Mouse (Mus musculus) forebrain, embryonic 12.5 days (tissue): ENCODE data around the gene Prickle1. TPM values are rescaled to one million over a fixed set of nuclear protein-coding genes. Genes with fewer than 3 reads are reported as not detected.
A peak's percentile ranks its signal among the peaks of the same experiment; 100 is the strongest.

ENCODE experiments used
- ATAC-seq: fragments of 200-750 bp; cut with Nextera tagmentation; 2 replicates; pipeline ENCODE4 v1.8.0; 2017; ENCODE audit warnings: moderate TSS enrichment; ENCODE audit not compliant: low FRiP score
- H3K27ac ChIP-seq: fragments of 300-500 bp; sonication (generic); 2 replicates; pipeline ENCODE4 v1.5.1; 2016; ENCODE audit warnings: mild to moderate bottlenecking
- H3K27me3 ChIP-seq: fragments of 300-500 bp; sonication (generic); 2 replicates; pipeline ENCODE4 v1.6.1; 2016; ENCODE audit warnings: mild to moderate bottlenecking
- H3K36me3 ChIP-seq: fragments of 300-500 bp; sonication (generic); replicated peaks from 2 replicates; pipeline ENCODE4 v1.6.1; 2016; ENCODE audit warnings: mild to moderate bottlenecking
- H3K4me1 ChIP-seq: fragments of 300-500 bp; sonication (generic); 2 replicates; pipeline ENCODE4 v1.6.1; 2016
- H3K4me2 ChIP-seq: fragments of 300-500 bp; sonication (generic); 2 replicates; pipeline ENCODE4 v1.6.1; 2016; ENCODE audit warnings: mild to moderate bottlenecking, moderate library complexity
- H3K4me3 ChIP-seq: fragments of 300-500 bp; sonication (generic); replicated peaks from 2 replicates; pipeline ENCODE4 v1.5.1; 2016; ENCODE audit warnings: mild to moderate bottlenecking
- H3K9ac ChIP-seq: fragments of 300-500 bp; sonication (generic); 2 replicates; pipeline ENCODE4 v1.6.1; 2016; ENCODE audit warnings: mild to moderate bottlenecking
- H3K9me3 ChIP-seq: fragments of 300-500 bp; sonication (generic); 2 replicates; pipeline ENCODE4 v1.6.1; 2016
- WGBS: fragments of 180-500 bp; shearing (Covaris S2); methylation state at CpG from one replicate; pipeline ENCODE4 v1.1.7; 2016; 5-methylcytosine and 5-hydroxymethylcytosine counted together
- polyA plus RNA-seq: library from polyadenylated mRNA; unstranded; fragments of >200 nt; fragmentation: Nextera tagmentation; extraction: Ambion mirVana; gene quantifications from 2 replicates; pipeline ENCODE4 v1.2.1, GENCODE M21; 2016

Gene Prickle1
- polyA plus RNA-seq, 1 experiment from 2014 or later, result 11.0 TPM

GRCm38 (mm10) chr15:93613606-93614005 is 17.9 kb upstream of the Prickle1 start:
- Histone ChIP-seq H3K4me1 (no peaks in the 10 kb centered on the region; the same call in 1 of the 2 replicates), H3K9me3 (no peaks in the 10 kb centered on the region), H3K27ac (no peak overlapping the region), H3K36me3 (no peaks in the 10 kb centered on the region), H3K4me3 (no peak overlapping the region), H3K27me3 (no peaks in the 10 kb centered on the region), H3K4me2 (no peak overlapping the region), H3K9ac (no peak overlapping the region)
- ATAC-seq, result no peak
- WGBS, result 76% methylated on average over 3 of the region's 3 CpGs

GRCm38 (mm10) chr15:93611536-93612300 is 16.0 kb upstream of the Prickle1 start:
- H3K36me3 ChIP-seq, result no peaks in the 10 kb centered on the region
- H3K27ac ChIP-seq, result no peak overlapping the region
- no peak overlapping the region for H3K9ac ChIP-seq
- H3K27me3 ChIP-seq, result no peaks in the 10 kb centered on the region
- H3K4me1 ChIP-seq, result no peaks in the 10 kb centered on the region; the same call in 1 of the 2 replicates
- 90% methylated on average over 16 of the region's 16 CpGs for WGBS
- no peak overlapping the region for H3K4me2 ChIP-seq
- no peaks in the 10 kb centered on the region for H3K9me3 ChIP-seq
- ATAC-seq, result no peak
- H3K4me3 ChIP-seq, result no peak overlapping the region

DNA sequence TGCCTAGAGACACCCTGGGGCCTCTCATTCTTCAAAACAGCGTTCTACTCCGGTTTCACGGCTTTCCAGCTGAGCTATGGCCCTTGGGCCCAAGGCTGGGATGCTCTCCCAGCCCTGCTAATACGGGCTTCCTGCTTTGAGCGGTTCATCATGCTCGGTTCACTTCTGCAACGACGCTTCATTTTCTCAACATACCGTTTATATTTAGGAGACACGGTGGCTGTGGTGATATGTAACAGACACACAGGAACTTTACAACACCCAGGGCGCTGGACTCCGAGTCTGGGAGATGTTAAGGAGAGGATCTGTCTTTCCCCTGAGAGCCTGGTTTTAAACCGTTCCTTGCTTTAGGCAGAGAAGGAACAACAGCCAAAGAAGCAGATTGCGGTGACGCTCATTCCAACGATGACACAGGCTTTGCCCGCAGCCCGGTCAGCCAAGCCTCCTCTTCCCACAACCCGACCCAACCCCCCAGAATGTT is 15.1 kb upstream of the Prickle1 start:
- Histone ChIP-seq H3K4me2 (no peak overlapping the region), H3K27me3 (no peaks in the 10 kb centered on the region), H3K4me3 (no peak overlapping the region), H3K36me3 (no peaks in the 10 kb centered on the region), H3K27ac (no peak overlapping the region), H3K9ac (no peak overlapping the region), H3K9me3 (no peaks in the 10 kb centered on the region), H3K4me1 (no peaks in the 10 kb centered on the region; the same call in 1 of the 2 replicates)
- no peak for ATAC-seq
- WGBS, result 80% methylated on average over 19 of the region's 19 CpGs

DNA sequence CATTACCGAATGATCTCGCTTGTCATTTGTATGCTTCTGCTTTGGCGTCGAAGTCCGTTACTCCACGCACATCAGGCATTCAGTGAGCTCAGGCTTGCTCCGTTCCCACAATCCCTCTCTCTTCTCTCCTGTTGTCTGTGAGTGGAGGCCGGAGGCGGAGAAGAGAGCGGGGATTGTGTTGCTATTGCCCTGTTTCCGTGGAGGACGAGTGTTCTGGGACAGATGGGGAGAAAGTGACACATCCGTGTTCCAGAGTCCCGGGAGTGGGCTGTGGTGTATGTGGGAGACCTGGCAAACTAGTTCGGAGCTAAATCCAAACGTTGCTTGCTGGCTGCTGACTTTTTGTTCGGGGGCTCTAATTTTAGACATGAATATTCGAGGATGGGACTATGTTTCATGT is 14.6 kb upstream of the Prickle1 start:
- no peak overlapping the region for H3K9ac ChIP-seq
- H3K27me3 ChIP-seq, result no peaks in the 10 kb centered on the region
- no peak overlapping the region for H3K27ac ChIP-seq
- H3K4me2 ChIP-seq, result no peak overlapping the region
- no peak overlapping the region for H3K4me3 ChIP-seq
- H3K4me1 ChIP-seq, result no peaks in the 10 kb centered on the region; the same call in 1 of the 2 replicates
- WGBS, result 87% methylated on average over 18 of the region's 18 CpGs
- no peaks in the 10 kb centered on the region for H3K9me3 ChIP-seq
- H3K36me3 ChIP-seq, result no peaks in the 10 kb centered on the region
- no peak for ATAC-seq

DNA sequence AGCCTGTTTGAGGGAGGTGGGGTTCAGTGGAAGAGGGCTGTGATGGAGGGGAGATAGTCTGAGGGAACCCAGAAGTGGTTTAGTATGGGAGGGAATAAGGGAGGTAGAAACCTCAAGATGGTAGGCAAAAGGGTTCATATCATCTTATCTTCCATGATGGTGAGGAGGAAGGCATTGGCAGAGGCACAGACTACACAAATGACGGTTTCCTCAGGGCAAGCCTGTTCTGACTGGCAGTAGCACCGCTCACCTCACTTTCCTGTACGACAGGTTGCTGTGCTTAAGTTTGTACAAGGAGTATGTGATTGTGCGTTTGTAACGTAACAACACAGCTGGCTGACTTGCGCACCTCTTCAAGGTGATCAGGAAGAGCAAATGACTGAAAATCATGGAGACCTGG is 7.2 kb upstream of the Prickle1 start:
- no peaks in the 10 kb centered on the region for H3K9me3 ChIP-seq
- no peak overlapping the region for H3K27ac ChIP-seq
- 0 out of 2 replicates have a peak, but pooled peaks cover 4% of the 10 kb centered on the region for H3K27me3 ChIP-seq
- no peak for ATAC-seq
- H3K9ac ChIP-seq, result no peak overlapping the region
- H3K36me3 ChIP-seq, result no peaks in the 10 kb centered on the region
- WGBS, result 87% methylated on average over 6 of the region's 6 CpGs
- no peak overlapping the region for H3K4me2 ChIP-seq
- H3K4me1 ChIP-seq, result no peaks in the 10 kb centered on the region
- H3K4me3 ChIP-seq, result no peak overlapping the region

DNA sequence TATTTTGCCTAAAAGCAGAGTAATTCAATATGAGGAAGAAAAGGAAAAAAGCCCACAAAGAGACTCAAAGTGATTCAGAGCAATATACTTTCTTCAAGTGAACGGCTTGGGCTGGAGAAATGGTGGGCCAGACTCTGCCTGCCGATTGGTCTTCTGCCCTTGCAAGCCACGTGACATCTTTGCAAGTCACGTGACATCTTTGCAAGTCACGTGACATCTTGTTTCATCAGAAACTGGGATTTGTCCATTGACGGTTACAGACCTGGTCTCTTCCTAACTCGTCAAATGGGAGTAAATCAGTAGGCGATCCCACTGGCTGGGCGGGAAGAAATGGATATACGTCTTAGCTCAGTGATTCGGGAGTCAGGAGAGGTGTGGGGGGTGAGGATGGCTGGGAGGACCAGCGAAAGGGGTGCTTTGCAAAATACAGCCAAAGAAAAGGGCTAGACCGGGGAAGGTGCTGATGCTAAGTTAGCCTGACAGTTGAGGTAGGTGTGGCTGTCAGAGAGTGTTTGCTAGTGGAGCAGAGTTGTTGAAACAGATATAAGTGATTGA is 5.8 kb upstream of the Prickle1 start:
- Histone ChIP-seq H3K9ac (no peak overlapping the region), H3K4me3 (no peak overlapping the region), H3K36me3 (no peaks in the 10 kb centered on the region), H3K9me3 (no peaks in the 10 kb centered on the region), H3K27ac (no peak overlapping the region), H3K27me3 (0 out of 2 replicates have a peak, but pooled peaks cover 8% of the 10 kb centered on the region), H3K4me2 (no peak overlapping the region), H3K4me1 (peaks cover 1% of the 10 kb centered on the region; the same call in 1 of the 2 replicates)
- WGBS, result 92% methylated on average over 13 of the region's 13 CpGs
- ATAC-seq, result no peak

DNA sequence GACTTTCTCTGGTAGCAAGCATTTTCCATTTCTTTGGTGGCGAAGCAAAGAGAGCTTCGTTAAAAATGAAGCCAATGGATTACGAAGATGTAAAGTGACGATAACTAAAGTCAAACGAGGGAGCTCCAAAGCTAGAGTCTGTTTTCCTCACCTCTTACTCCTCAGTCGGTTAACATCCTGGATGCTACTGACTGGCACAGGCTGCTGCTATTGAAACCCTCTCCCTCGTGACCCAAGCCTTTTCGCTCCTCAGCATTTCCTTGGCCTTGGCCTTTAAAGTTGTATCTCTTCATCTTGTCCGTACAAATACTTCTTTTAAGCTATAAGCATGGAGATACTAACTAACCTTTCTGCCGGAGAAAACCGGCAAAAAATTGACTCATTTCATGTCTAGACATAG is 1.3 kb upstream of the Prickle1 start:
- H3K4me1 ChIP-seq, result peaks cover 26% of the 10 kb centered on the region
- no peaks in the 10 kb centered on the region for H3K36me3 ChIP-seq
- no peak overlapping the region for H3K9ac ChIP-seq
- no peak for ATAC-seq
- H3K4me2 ChIP-seq, result no peak overlapping the region
- H3K4me3 ChIP-seq, result no peak overlapping the region
- 0 out of 2 replicates have a peak, but pooled peaks cover 11% of the 10 kb centered on the region for H3K27me3 ChIP-seq
- H3K9me3 ChIP-seq, result no peaks in the 10 kb centered on the region
- 69% methylated on average over 11 of the region's 11 CpGs for WGBS
- no peak overlapping the region for H3K27ac ChIP-seq

DNA sequence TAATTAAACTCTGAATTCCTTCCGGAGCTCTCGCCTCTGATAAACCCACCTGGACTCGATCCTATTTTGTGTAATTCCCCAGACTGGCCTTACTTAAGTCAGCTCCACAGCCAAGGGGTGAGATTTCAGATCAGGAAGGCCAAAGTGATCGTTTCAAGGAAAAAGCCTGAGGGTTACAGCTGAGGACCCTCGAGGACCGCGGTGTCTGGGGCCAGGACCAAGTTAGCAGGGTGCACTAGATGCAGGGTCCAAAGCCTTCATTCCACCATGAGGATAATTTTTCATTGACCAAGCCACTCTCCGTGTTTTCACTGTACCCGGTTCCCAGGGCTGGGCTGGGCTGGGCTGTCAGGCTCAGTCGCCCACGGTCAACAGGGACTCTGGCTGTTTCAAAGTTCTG is 594 bp upstream of the Prickle1 start:
- 1% methylated on average over 11 of the region's 11 CpGs for WGBS
- peak; percentile 67 for ATAC-seq

DNA sequence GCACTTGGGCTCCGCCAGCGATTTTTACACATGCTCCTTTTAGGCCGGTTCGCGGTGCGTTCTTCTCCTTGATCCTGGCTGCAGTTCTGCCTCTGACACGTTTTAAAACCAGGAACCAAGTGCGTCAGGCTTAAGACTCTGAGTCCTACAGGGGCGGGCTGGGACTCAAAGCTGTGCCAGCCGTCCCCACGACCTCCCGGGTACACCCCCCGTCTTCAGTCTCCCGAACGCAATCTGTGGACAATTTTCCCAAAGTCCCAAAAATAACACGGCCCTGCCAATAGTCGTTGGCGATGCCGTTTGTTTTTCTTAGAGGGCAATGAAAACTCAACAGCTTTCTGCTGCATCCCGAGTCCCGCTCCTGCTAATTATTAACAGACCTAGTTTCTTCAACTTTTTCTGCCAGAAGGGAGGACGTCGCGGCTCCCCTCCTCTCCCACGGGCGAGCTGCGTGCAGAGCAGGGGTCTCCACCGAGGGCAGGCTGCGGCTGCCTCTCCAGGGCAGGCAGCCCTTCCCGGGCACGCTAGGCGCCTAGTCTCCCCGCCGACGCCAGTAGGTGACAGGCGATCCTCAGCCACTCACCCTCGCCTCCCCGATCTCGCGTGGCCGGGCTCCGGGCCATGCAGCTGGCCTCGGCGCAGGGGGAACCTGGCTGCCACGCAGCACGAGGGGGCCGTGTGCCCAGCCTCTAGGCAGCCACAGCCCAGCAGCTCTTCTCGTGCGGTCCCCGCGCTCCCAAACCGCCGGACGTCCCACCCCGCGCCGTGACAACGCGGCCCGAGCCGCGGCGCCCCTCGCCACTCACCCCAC is 598 bp downstream of the Prickle1 start:
- no peak; the same call in 1 of the 2 replicates for ATAC-seq
- WGBS, result under 1% methylated on average over 64 of the region's 64 CpGs
- Histone ChIP-seq H3K4me1 (peaks cover 37% of the 10 kb centered on the region), H3K4me3 (peak overlapping the region; percentile 85), H3K9me3 (no peaks in the 10 kb centered on the region), H3K27me3 (0 out of 2 replicates have a peak, but pooled peaks cover 15% of the 10 kb centered on the region), H3K9ac (peak overlapping the region; percentile 80), H3K36me3 (no peaks in the 10 kb centered on the region), H3K27ac (peak overlapping the region; percentile 68), H3K4me2 (peak overlapping the region; percentile 97)

More for the DNA sequence above, 594 bp upstream of the Prickle1 start:
- Histone ChIP-seq H3K27me3 (0 out of 2 replicates have a peak, but pooled peaks cover 12% of the 10 kb centered on the region), H3K4me1 (peaks cover 33% of the 10 kb centered on the region), H3K9me3 (no peaks in the 10 kb centered on the region), H3K9ac (peak overlapping the region; percentile 80), H3K4me2 (peak overlapping the region; percentile 97), H3K4me3 (peak overlapping the region; percentile 85), H3K36me3 (no peaks in the 10 kb centered on the region), H3K27ac (no peak overlapping the region; the same call in 1 of the 2 replicates)

DNA sequence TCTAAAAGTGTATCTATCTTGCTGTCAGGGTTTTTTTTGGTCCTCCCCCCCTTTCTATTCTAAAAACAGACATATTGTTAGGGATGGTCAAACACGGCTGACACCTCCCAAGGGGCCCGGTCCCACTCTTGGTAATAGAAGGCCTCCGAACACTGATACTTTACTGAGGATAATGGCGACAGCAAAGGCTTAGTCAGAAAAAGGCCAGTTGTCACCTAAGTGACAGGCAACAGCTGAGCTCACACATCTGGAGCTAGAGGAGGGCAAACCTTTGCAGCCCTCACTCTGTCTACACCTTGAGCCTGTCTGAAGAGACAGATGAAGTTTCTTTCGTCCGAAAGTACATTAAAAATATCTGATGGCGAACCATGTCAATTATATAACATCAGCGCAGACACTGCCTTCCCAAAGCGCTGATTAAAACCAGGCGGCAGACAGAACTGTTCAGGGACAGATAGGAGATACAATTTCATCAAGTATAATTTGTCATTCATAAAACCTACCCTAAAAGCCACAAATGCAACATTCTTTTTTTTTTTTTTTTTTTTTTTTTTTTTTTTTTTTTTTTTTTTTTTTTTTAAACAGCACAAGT is 1.3 kb downstream of the Prickle1 start:
- WGBS, result 36% methylated on average over 10 of the region's 10 CpGs
- peak overlapping the region; percentile 97 for H3K4me2 ChIP-seq
- no peak for ATAC-seq
- H3K36me3 ChIP-seq, result no peaks in the 10 kb centered on the region
- H3K9ac ChIP-seq, result no peak overlapping the region
- no peaks in the 10 kb centered on the region for H3K9me3 ChIP-seq
- H3K4me1 ChIP-seq, result peaks cover 37% of the 10 kb centered on the region
- H3K27me3 ChIP-seq, result 0 out of 2 replicates have a peak, but pooled peaks cover 15% of the 10 kb centered on the region
- peak overlapping the region; percentile 85 for H3K4me3 ChIP-seq
- H3K27ac ChIP-seq, result no peak overlapping the region

DNA sequence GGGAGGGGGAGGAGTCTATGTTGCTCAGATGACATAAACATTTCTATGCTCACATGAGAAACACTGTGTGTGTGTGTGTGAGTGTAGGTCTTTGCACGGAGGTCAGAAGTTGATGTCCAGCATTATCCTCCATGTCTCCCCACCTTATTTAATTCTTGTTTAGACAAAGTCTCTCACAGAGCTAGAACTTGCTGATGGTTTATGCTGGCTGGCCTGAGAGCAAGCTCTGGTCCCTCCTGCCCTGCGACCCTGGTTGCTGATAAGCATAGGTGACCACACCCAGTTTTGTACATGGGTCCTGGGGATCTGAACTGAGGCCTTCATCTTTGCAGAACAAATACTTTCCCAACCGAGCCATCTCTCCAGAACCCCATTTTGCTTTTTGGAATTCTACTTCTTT is 3.1 kb downstream of the Prickle1 start:
- Histone ChIP-seq H3K9me3 (no peaks in the 10 kb centered on the region), H3K9ac (no peak overlapping the region), H3K27me3 (0 out of 2 replicates have a peak, but pooled peaks cover 8% of the 10 kb centered on the region), H3K36me3 (no peaks in the 10 kb centered on the region), H3K4me1 (peaks cover 37% of the 10 kb centered on the region), H3K27ac (no peak overlapping the region), H3K4me2 (no peak overlapping the region; the same call in 1 of the 2 replicates), H3K4me3 (no peak overlapping the region)
- WGBS, result 76% methylated on average over 3 of the region's 3 CpGs
- no peak for ATAC-seq
